Mouse (Mus musculus): ENCODE measurements around the gene Rhog.

The Rhog gene

DNA sequence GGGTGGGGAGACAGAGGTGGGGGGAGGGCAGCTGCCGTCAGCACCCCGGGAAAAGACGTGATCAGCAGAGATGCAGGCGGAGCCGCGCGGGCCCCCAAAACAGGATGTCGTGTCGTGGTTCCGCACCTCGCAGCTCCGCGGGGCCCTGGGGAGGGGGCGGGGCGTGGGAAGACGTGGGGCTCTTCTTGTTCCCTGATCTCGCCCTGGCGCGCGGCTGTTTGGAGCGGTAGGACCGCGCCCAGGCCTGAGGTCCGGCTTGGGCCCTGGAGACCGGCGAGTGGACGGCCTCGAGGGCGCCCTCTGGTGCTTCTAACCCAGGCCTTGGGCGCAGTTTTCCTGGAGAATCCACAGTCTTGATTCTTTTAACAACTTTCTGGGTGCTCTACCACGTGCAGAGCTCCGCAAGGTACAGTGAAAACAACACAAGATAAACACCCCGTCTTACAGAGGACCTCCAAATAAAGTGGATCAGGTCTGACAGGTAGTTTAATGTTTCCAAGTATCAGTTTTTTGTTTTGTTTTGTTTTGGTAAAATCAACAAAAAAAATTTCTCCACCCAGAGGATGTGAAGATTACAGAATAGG lies 5.1 kb downstream of the Rhog start:
- DNase-seq (ENCODE audit: low read depth, low spot score): peak; percentile 96

DNA sequence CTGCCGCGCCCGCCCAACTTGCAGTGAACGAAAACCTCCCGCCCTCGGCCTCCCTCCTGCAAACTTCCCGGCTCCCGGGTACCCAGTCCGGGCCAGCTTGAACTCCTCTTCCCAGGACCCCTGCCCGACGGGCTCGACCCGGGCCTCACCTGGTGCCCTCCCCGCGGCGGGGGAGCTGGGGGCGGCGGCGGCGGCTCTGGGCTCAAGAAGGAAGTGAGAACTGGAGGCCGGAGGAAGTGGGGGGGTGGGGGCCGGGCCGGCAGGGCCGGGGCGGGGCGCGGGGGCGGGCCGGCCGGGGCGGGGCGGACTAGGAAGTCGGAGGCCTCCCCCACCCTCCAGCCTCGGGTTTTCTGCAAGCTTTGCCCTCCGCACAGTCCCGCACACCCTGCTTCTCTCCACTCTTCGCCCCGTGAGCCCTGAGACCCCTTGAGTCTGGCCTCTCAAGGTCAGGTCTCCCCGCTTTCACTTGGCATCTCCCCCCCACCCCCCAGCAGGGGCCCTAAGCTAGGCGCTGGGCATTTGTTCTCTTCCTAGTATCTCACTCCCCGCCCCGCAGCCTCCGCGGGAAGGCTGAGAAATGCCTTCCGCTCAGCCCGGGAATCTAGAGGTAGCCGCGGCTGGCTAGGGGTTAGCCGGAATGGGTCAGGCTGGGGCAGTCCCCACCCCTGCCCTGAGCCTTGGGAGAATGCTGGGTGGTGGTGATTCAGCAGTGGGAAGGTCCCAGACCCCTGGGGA lies 5.8 kb downstream of the Rhog start:
- DNase-seq (ENCODE audit: low read depth, low spot score): peak; percentile 86

DNA sequence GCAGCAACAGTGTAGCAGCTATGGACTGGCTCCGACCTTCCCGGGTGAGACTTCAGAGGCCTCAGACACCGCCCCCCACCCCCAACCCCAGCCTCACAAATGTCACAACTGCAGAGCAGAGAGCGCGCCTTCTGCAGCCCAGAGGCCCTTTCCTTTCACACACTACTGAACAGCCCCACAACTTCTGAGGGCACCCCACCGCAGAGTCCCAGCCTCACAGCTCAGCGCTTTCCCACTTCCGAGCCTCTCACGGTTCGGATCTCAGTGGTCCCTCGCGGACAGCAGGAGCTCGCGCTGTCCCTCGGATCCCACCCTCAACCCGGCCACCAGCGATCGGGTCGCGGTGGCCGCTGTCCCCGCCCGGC lies 6.3 kb downstream of the Rhog start:
- DNase-seq (ENCODE audit: low read depth, low spot score): peak; percentile 82

DNA sequence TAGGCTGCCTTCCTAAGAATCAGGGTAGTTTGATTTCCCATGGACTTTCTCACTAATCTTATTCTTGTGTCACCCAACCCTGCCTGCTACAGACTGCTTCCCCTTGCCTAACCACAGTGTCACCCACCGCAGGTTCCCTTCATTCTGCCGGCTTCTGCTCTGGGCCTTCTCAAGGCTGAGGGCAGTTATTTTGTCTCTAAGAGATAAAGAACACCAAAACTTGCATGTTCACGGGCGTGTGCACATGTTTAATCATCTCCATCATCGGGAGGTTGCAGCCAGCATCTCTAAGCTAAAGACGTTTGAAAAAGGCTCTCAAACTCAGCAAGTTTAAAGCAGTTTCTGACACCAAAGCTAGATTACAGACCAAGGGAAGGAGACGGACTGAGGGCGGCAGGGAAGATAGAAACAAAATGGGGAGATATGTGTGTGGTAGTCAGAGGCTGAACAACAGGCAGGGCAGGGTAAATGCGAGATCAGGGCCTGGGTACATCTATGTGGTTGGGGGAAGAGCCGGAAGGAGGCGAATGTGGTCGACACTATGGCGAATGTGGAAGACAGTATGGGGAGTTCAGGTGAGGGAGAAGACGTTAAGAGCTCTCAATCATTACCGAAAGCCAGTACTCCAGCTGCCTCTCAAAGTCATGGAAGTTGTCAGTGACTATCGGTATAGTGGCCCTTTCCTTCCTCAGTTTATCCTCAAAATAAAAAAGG lies 7.0 kb downstream of the Rhog start:
- DNase-seq (ENCODE audit: low read depth, low spot score): peak; percentile 62

DNA sequence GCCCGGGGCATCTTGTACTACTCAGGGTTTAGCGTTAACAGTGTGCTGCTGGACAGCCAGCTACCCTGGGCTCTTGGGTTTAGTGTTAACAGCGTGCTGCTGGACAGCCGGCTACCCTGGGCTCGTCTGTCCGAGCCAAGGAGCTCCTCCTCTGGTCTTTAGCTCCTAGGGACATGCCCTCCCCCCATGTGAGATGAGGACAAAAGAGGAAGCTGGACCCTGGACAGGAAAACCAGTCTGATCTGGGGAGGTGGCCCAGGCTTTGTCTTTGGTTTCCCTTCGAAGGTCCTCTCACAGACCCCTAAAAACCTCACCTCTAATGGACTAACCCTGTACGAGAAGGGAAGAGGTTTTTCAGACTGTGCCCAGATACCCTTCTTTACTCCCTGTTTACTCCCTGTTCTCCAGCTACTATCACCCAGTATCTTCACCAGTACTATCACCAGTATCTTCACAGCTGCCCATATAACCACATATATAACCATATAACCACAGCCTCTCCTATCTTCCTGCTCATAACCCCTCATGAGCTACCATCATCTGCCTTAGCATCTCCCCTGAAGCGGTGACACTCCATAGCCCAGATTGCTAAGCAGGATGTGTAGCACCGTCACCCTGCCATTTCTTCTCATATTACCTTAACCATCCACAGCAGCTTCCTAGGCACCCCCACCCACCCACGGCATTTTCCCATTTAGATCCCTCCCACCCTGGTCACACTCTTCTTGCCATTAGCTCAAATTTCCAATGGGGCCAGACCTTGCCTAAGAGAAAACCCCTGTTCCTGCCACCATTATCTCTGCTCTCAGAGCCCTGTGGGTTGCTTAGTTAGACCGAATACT lies 8.7 kb downstream of the Rhog start:
- DNase-seq (ENCODE audit: low read depth, low spot score): peak; percentile 45

DNA sequence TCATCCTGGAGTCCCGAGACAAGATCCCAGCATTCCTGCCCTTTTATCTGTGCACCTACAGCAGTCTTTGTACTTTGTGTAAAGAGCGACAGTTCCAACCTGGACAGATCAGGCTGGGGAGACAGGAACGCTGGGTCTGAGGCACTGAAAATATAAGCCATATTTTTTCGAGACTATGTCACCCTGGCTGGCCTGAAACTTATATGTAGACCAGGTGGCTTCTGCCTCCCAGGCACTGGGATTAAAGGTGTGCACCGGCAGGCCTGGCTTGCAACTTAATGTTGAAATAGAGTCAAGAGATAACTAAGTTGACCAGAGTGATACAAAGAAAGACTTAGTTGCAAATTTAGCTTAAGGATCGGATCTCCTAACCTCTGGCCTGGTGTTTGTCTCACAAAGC lies 9.6 kb downstream of the Rhog start:
- DNase-seq (ENCODE audit: low read depth, low spot score): no peak

DNA sequence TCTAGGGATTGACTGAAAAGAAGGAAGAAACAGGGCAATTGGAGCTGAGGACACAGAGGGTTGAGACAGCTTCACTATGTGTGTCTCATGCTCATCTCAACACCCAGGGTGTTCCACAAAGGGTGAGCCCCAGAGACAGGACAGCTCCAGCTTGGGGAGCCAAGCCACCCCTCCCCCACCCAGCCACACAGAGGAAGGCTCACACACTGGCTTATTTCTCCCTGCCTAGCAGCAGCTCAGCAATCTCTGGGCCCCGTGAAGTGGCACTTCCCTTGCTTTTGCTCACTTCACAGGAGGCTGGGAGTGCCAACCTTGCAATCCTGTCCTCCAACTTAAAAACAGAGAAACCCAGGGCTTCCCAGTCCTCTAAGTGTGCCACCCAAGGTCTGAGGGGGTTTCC lies 10.1 kb downstream of the Rhog start:
- DNase-seq (ENCODE audit: low read depth, low spot score): peak; percentile 59

DNA sequence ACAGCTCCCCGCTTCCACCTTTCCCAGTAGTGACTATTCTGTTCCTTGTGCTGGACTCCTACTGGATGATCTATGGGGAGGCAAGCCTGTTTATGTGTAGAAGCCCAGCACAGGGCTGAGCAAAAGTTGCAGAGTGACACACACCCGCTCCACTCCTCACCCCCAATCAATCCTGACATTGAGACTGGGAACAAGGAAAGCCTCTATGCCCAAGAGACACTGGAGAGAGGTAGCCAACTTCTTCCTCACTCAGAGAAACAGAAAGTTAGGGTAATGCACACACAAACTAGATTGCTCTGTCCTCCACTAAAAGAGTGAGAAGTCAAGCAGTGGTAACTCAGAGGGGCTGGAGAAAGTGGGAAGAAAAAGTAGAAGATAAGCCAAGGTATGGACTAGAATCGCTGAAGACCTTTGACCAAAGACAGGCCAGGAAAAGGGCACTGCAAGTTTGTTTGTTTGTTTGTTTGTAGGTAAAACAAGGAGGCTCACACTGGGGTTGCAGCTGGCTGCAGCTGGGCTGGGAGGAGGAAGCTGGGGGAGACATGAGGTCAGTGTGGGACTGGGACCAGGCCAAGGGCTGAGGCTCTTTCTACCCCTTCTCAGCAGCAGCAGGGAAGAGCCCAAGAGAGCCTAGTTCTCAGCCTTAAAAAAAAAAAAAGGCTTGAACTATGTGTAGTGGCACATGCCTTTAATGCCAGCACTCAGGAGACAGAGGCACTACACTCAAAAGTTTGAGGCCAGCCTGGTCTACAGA lies 10.9 kb downstream of the Rhog start:
- DNase-seq (ENCODE audit: low read depth, low spot score): no peak

DNA sequence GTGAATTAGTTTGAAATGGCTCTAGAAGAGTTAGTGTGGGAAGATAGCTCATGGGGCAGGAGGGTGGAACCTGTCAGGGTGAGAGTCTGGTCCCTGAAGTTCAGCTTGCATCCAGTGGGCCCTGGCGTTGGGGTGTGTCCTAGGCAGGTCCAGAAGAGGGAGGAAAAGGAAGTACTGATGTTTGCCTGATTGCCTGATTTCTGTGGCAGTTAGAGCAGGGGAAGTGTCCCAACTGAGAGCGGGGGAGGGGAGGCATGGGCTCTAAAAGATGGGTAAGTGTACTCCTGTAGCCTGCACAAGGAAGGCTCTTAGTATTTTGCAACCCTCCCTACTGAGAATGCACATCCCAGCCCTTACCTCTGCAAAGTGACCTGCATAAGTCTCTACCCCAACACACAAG lies 12.0 kb downstream of the Rhog start:
- peak; percentile 39 for DNase-seq (ENCODE audit: low read depth, low spot score)

DNA sequence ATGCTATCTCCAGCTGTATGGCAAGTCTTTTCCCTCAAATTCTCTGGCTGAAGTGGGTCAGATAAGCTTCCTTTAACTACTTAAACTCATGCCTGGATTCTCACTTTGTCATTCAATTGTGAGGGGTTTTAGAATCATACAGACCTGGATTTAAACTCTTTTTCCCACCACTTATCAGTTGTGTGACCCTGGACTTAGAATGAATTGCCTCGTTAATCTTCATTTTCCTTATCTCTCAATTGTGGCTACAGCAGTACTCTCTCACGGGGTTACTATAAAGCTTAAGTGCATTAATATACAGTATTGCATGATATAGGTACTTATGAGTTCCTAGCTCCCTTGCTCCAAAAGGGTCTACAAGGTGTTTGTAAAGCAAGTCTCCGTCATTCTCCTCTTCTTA lies 12.9 kb downstream of the Rhog start:
- no peak for DNase-seq (ENCODE audit: low read depth, low spot score)

DNA sequence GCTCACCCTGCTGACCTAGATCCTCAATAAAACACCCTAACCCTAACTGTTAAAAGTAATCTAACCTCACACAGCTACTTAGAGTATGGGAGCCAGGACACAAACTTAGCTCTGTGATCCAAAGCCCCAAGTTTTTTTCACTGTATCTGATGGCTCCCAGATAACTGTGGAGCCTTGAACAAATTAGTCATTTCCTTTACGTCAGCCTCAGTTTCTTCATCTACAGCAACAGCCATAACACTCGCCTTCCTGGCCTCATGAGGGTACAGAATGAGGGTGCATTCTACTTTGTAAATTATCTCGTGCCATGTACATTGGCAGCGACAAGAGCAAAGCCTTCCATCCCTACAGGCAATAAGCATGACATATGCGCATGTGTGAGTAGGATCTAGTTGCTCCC lies 13.5 kb downstream of the Rhog start:
- DNase-seq (ENCODE audit: low read depth, low spot score): no peak

DNA sequence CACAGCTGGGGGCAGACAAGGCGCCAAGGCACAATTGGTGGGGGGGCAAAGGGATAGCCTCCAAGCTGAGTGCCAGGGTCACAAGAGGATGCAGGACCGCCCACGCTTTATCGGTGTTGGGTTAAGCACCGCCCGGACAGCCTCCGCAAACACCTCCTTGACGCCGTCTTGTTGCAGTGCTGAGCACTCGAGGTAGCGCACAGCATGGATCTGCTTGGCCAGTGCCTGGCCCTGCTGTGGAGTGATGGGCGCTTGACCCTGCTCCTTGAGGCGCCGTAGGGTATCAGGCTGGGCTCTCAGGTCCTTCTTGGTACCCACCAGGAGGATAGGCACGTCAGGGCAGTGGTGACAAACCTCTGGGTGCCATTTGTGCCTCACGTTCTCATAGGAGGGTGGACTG lies 16.3 kb downstream of the Rhog start:
- no peak for DNase-seq (ENCODE audit: low read depth, low spot score)

DNA sequence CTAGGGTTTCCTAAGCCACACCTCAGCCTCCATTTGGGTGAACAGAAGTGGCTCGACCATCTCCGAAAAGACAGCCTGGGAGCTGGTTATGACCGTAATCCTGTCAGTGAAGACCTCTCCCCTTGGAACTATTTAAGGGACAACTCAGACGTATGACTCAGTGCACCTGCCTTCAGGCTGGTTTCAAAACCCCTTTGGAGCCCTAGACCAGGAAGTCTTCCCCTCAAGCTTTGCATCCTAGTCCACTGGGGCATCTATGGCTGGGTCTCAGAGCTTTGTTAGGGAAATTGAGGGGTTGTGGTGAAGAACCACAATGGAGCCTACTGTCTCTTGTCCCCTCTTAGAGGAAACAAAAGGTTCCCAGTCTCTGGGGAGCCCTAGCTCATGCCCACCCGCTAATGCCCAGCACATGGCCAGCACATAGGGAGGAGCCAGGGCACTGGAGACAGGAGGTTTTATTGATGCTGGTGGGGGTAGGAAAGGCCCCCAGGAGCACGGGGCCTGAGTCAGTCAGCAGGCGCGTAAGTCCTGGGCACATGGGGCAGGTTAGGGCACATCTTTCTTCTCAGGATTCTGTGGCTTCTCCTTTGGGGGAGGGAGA lies 17.1 kb downstream of the Rhog start:
- DNase-seq (ENCODE audit: low read depth, low spot score): no peak

DNA sequence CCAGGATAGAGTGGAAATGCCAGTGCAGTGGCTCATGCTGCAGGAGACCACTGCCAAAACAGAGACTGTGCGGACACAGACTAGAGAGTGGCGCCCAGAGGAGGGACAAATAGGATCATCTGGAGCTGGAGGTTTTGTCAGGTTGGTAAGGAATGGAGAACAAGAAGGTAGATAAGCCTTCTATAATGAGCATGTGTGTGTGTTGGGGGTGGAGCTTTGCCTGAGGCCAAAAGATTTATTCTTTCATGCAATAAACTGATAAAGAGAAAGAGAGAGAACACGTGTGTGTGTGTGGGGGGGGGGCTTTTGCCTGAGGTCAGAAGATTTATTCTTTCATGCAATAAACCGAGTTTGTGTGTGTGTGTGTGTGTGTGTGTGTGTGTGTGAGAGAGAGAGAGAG lies 22.8 kb downstream of the Rhog start:
- no peak for DNase-seq (ENCODE audit: low read depth, low spot score)

DNA sequence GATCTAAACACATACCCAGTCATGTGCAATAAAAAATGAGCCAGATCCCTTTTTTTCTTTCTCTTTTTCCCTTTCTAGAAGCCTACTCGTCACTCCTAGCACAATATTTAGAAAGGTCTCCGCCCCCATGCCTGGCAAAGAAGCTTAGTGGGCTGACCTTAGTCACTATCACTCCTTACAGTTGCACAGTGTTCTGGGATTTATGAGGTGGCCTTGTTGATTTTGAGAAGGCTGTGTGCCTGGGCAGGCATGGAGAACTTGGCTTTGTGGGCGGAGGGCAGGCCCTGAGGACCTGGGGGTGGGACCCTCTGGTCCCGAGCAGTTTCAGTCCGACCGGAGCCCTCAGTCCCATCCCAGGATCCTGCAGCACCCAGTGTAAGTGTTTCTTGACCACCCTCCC lies 26.0 kb downstream of the Rhog start:
- DNase-seq (ENCODE audit: low read depth, low spot score): no peak

DNA sequence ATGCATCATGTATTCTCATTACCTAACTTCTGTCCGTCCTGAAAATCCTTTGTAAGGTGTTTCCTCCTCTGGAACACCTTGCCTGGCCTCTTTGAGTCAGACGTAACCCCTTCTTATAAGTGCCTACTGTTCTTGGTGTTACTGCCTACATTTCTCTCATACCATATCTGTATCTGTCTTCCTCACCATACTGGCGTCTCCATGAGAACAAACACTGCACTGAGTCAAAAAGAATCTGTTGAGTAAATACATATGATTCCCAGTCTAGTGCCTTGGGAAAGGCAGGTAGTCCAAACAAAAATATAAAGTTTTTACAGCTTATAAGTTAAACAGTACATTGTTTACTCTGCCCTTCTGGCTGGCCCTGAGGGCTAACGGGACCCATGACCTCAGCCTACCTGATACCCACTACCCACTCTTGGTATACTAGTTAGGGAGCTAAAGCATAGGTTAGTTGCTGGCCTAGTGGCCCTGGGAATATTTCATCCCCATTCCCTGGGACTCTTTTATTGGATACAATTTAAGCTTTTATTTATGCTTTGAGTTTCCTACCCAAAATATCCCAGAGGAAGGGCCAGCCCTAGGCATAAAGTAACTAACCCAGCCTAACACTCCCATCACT lies 27.7 kb downstream of the Rhog start:
- no peak for DNase-seq (ENCODE audit: low read depth, low spot score)

DNA sequence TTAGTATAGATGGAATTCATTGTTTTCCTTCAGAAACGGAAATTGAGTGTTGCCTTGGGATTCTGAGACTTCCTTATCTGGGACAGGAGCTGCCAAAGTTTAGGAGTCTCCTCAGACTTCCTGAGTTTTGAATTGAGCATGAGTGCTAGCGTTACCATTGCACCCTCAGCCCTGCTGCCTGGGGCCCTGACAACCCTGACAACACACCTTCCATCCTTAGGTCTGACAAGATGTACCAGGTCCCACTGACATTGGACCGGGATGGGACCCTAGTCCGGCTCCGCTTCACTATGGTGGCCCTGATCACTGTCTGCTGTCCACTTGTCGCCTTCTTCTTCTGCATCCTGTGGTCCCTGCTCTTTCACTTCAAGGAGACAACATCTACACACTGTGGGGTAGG lies 29.8 kb downstream of the Rhog start:
- no peak for DNase-seq (ENCODE audit: low read depth, low spot score)

DNA sequence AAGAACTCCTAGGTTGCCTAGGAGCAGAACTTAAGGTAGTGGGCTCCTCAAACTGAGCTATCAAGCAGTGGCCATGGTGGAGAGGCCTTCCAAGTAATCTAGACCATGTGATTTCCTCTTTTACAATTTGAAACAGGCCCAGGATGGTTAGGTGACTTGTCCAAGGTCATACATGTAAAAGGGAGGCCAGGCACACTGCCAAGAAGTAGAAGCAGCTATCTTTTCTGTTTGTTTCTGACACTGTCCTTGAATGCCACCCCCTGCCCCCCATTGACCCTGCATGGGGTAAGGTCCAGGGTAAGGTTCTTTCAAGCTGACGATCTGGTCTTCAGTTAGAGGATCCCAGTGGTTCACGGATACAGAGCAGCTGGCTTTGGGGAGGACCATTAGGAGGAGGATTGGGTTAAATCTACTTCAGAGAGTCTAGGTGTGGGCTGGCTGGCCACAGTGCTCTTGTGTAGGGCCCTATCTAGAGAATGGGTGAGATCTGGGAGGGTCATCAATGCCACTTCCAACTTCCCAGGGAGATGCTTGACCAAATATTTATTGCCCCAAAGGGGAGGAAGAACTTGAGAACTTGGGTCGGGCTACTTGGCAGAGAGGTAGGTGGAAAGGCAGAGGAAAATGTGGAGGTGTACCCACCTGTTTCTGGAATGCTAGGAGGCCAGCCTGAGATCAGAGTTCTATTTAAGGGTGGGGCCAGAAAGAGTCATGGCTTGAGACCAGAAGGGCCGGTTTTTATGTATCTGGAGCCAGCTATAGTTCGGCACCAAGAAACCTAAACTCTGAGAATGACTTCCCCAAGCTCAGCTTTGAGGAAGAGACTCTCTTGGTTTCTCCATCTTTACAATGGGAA lies 31.7 kb downstream of the Rhog start:
- DNase-seq (ENCODE audit: low read depth, low spot score): no peak

DNA sequence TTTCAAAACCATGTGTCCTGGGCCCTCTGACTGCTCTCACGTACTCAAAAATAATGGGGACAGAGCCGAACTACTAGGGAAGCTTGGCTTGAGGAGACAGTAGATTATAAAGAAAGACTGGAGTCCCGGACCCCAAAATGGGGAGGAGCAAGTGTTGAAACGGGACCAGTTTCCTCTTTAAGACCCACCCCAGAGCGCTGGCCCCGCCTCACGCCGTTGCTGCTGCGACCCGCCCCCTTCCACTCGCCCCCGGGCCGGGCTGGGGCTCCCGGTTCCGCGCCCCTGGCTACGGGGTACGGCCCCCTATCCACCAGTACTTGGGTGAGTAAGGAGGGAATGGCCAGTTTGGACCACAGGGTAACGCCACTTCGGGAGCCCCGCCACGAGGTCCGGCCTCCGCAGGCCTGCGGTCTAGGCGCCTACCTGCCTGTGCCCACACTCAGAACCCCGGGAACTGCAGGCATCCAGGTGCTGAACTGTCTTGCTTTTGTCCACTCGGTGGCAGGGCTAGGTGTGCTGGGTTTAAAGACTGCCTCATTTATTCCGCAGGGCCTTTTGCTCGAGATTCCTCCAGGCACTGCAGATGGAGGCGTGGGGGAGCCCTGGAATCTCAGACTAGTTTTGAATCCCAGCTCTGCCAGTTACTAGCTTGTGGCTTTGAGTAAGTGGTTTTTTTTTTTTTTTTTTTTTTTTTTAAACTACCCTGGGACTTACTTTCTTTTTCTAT lies 32.9 kb downstream of the Rhog start:
- DNase-seq (ENCODE audit: low read depth, low spot score): peak; percentile 78
